Mouse (Mus musculus) heart, embryonic 16.5 days (tissue): Measurements from ENCODE around the gene Sh2d5. TPM values are rescaled to one million over a fixed set of nuclear protein-coding genes. Genes with fewer than 3 reads are reported as not detected.
A peak's percentile ranks its signal among the peaks of the same experiment; 100 is the strongest.

Experiments
- ATAC-seq: fragments of 200-750 bp; cut with Nextera tagmentation; replicated peaks from 2 replicates; pipeline ENCODE4 v1.8.0; 2017; ENCODE audit warnings: moderate number of reproducible peaks; ENCODE audit not compliant: insufficient read depth, low FRiP score; ENCODE audit errors: extremely low read depth
- H3K27ac ChIP-seq: fragments of 300-500 bp; sonication (generic); 2 replicates; pipeline ENCODE4 v1.5.1; 2014; ENCODE audit warnings: mild to moderate bottlenecking, low read length, control low read depth, moderate library complexity
- H3K27me3 ChIP-seq: fragments of 300-500 bp; sonication (generic); 2 replicates; pipeline ENCODE4 v1.6.1; 2014; ENCODE audit warnings: low read length, mixed read lengths; ENCODE audit not compliant: control insufficient read depth, insufficient read depth
- H3K36me3 ChIP-seq: fragments of 300-500 bp; sonication (generic); 2 replicates; pipeline ENCODE4 v1.6.1; 2014; ENCODE audit not compliant: control insufficient read depth, insufficient read depth
- H3K4me1 ChIP-seq: fragments of 300-500 bp; sonication (generic); 2 replicates; pipeline ENCODE4 v1.6.1; 2014; ENCODE audit warnings: low read length, mixed read lengths; ENCODE audit not compliant: control insufficient read depth, insufficient read depth
- H3K4me2 ChIP-seq: fragments of 300-500 bp; sonication (generic); 2 replicates; pipeline ENCODE4 v1.6.1; 2014; ENCODE audit warnings: low read depth, mild to moderate bottlenecking, control low read depth, low read length
- H3K4me3 ChIP-seq: fragments of 300-500 bp; sonication (generic); 2 replicates; pipeline ENCODE4 v1.5.1; 2014; ENCODE audit warnings: mild to moderate bottlenecking, control low read depth, low read length
- H3K9ac ChIP-seq: fragments of 300-500 bp; sonication (generic); 2 replicates; pipeline ENCODE4 v1.6.1; 2014; ENCODE audit warnings: low read length, control low read depth
- H3K9me3 ChIP-seq: fragments of 300-500 bp; sonication (generic); replicated peaks from 2 replicates; pipeline ENCODE4 v1.6.1; 2016; ENCODE audit warnings: low read length; ENCODE audit not compliant: control insufficient read depth
- WGBS: fragments of 180-500 bp; shearing (Covaris S2); extraction: QIAGEN DNeasy Blood & Tissue Kit; methylation state at CpG from one replicate; pipeline ENCODE4 v1.1.7; 2014; 5-methylcytosine and 5-hydroxymethylcytosine counted together
- polyA plus RNA-seq: library from polyadenylated mRNA; unstranded; fragments of >200 nt; fragmentation: Nextera tagmentation; extraction: Ambion mirVana; gene quantifications from 2 replicates; pipeline ENCODE4 v1.2.1, GENCODE M21; 2015

The Sh2d5 gene
- polyA plus RNA-seq, 1 experiment from 2014 or later, result 0.26 TPM

DNA sequence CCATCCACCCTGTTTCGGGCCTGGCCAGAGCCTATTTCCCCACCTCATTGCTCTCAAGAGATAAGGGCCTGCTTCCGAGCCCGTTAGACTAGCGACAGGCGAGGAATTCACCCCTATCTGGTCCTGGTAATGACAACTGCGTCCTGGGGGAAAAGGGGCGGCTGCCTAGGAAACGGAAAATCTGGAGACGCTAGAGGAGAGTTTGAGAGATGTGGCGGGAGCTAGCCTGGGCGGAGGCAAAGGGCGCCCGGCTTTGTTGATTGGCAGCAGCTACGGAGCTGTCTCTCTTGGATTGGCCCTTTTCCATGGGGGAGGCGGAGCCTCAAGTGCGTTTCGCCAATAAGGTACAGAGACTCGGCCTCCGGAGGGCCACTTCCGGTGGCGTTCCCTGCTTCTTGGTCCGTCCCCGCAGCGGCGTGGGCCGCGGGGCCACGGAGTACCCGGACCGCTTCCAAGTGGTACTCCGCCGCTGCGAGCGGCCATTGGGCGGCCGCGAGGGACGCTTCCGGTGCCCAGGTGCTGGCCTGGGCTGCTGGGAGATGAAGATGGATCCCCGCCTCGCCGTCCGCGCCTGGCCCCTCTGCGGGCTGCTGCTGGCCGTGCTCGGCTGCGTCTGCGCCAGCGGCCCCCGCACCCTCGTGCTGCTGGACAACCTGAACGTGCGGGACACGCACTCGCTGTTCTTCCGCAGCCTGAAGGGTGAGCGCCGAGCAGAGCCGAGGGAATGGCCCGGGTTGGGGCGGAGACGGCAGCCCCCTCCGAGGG lies 54.3 kb downstream of the Sh2d5 start, which contains the start of gene Ddost:
Ddost (plus strand) TSS at position 391 of the 765 bp plus-strand sequence.
- H3K9ac ChIP-seq, result peak within 1 kb of the TSS; percentile 86
- peak within 1 kb of the TSS; percentile 66 for H3K27ac ChIP-seq
- H3K36me3 ChIP-seq, result peaks cover 10% of the 10 kb centered on the region; the same call in 1 of the 2 replicates
- peaks cover 12% of the 10 kb centered on the region for H3K4me1 ChIP-seq
- H3K4me3 ChIP-seq, result peak within 1 kb of the TSS; percentile 71
- no peaks in the 10 kb centered on the region for H3K9me3 ChIP-seq
- ATAC-seq, result peak; percentile 97
- H3K4me2 ChIP-seq, result peak within 1 kb of the TSS; percentile 87
- WGBS, result under 1% methylated on average over 64 of the region's 64 CpGs
- H3K27me3 ChIP-seq, result no peaks in the 10 kb centered on the region

DNA sequence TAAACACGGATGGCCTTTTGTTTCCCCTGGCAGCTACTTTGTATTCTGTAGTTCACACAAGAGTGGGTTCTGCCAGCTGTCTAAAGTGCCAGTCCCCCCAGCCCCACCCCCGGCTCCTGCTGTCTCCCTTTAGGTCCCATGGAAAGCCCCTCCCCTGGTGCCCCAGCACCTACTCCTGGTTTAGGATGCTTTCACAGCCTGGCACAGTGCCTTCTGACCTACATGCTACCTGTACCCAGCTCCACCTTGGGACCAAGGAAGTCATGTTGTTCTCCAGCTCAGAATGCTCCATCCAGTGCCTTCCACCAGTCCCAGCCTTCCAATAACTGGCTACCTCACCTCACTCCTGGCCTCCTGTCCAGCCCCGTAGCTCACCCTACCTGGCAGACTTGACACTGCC lies 56.8 kb downstream of the Sh2d5 start:
- Histone ChIP-seq H3K27me3 (no peaks in the 10 kb centered on the region), H3K4me2 (no peak overlapping the region), H3K9me3 (no peaks in the 10 kb centered on the region), H3K4me1 (peaks cover 12% of the 10 kb centered on the region), H3K36me3 (peaks cover 29% of the 10 kb centered on the region), H3K27ac (no peak overlapping the region), H3K4me3 (no peak overlapping the region), H3K9ac (no peak overlapping the region)
- WGBS, result 91% methylated on average over 3 of the region's 3 CpGs
- no peak for ATAC-seq

DNA sequence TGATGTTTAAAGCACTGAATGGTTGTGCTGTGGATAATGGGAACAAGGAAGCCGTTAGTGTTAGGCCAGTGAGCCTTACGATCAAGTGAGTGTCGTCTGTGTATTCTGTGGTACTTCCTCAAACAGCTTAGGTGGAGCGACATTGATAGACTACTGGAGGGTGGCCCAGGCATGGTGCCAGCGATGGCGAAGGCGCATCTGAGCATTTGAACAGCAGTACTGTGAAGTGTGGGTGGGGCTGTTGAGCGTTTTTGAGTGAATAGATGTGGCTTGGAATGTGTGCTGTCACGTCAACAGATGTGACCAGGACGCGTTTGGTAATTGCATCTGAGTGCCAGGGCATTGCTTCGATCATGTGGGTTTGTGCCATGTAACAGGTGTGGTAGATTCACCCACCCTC lies 57.5 kb downstream of the Sh2d5 start:
- Histone ChIP-seq H3K9me3 (no peaks in the 10 kb centered on the region), H3K9ac (no peak overlapping the region), H3K4me1 (peaks cover 12% of the 10 kb centered on the region), H3K27ac (no peak overlapping the region), H3K4me2 (no peak overlapping the region), H3K4me3 (no peak overlapping the region), H3K27me3 (no peaks in the 10 kb centered on the region), H3K36me3 (peaks cover 35% of the 10 kb centered on the region)
- 84% methylated on average over 12 of the region's 12 CpGs for WGBS
- no peak for ATAC-seq

DNA sequence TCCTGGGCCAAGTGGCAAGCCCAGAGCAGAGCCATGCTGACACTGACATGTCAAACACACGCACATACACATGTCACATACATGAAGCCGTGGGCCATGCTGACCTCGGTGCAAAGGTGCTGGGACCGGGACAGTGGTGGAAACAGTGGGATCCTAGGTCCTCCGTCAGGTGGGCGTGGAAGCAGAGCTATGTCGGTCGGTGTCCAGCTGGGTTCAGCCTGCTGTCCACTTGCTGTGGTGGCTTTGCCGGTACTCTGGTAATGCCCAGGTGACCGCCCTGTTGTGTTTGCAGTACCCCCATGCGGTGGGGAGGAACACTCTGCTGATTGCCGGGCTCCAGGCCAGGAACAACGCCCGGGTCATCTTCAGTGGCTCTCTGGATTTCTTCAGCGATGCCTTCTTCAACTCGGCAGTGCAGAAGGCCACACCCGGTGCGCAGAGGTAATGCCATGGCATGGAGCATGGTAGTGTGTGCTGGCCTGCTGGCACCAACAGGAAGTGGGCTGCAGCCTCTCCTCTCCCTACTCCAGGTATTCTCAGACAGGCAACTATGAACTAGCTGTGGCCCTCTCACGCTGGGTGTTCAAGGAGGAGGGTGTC lies 60.2 kb downstream of the Sh2d5 start:
- H3K4me1 ChIP-seq, result peaks cover 6% of the 10 kb centered on the region
- no peak overlapping the region for H3K4me3 ChIP-seq
- no peak for ATAC-seq
- no peaks in the 10 kb centered on the region for H3K9me3 ChIP-seq
- no peak overlapping the region for H3K27ac ChIP-seq
- H3K4me2 ChIP-seq, result no peak overlapping the region
- peaks cover 52% of the 10 kb centered on the region for H3K36me3 ChIP-seq
- no peak overlapping the region for H3K9ac ChIP-seq
- no peaks in the 10 kb centered on the region for H3K27me3 ChIP-seq
- WGBS, result 91% methylated on average over 19 of the region's 19 CpGs

Other genes with a start within 250 kb of the Sh2d5 start
- gene Hp1bp3, start 34.1 kb upstream of the Sh2d5 start, polyA plus RNA-seq, result 98.6 and 105 TPM in 2 replicates
- 0.68 and 0.99 TPM in 2 replicates for gene Kif17, start within 50 bp of the Sh2d5 start, polyA plus RNA-seq
- gene Ddost, start 54.3 kb downstream of the Sh2d5 start, polyA plus RNA-seq, result 247 and 263 TPM in 2 replicates
- 70.9 and 79.8 TPM in 2 replicates for gene Pink1, start 75.9 kb downstream of the Sh2d5 start, polyA plus RNA-seq
- gene Cda, start 117.6 kb downstream of the Sh2d5 start, polyA plus RNA-seq, result 7.3 and 10.3 TPM in 2 replicates
- 0.10 and 0.20 TPM in 2 replicates for gene Fam43b, start 146.1 kb downstream of the Sh2d5 start, polyA plus RNA-seq
- gene Mul1, start 184.3 kb downstream of the Sh2d5 start, polyA plus RNA-seq, result 22.3 and 24.5 TPM in 2 replicates
- gene Camk2n1, start 203.9 kb downstream of the Sh2d5 start, polyA plus RNA-seq, result 0.97 and 1.3 TPM in 2 replicates